Mouse (Mus musculus): ENCODE data around the gene Wdfy3. TPM values are rescaled to one million over a fixed set of nuclear protein-coding genes. Genes with fewer than 3 reads are reported as not detected.
"Not testable (repeated sequence)": the region's sequence is repeated elsewhere in the genome, so short reads cannot be mapped to it uniquely, and the experiment has no call there.

The Wdfy3 gene
- 10 to 100 TPM; 41.6 to 70.2 (median 56.0) TPM for total RNA-seq (2022)

GRCm38 (mm10) chr5:102069767-102070413, at the start of gene Wdfy3:
Wdfy3 (minus strand) TSS chr5:102069921.
- DNase-seq: peak; percentile 87

GRCm38 (mm10) chr5:102113009-102113408, 43.3 kb upstream of the Wdfy3 start:
- peak; percentile 32 for DNase-seq

DNA sequence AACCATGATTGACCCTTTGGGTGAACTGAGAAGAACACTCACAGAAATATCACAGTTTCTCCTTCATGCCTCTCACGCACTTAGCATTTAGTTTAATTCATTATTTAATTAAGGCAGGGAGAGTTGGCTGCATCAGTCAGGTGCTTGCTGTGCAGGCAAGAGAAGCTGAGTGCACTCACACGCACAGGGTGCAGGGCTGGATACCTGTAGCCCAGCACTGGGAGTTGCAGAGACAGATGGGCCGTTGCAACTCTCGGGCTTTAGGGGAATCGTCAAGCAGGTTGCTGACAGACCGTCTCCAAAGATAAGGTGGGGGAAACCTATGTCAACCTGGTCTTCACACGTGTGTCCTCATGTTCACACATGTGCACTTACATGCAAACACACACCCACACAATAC, 42.3 kb upstream of the Wdfy3 start:
- no peak for DNase-seq

- no peak for DNase-seq
Observed at GRCm38 (mm10) chr5:102110031-102110430, 40.3 kb upstream of the Wdfy3 start.

- no peak for DNase-seq
Observed at GRCm38 (mm10) chr5:102105919-102106318, 36.2 kb upstream of the Wdfy3 start.

DNA sequence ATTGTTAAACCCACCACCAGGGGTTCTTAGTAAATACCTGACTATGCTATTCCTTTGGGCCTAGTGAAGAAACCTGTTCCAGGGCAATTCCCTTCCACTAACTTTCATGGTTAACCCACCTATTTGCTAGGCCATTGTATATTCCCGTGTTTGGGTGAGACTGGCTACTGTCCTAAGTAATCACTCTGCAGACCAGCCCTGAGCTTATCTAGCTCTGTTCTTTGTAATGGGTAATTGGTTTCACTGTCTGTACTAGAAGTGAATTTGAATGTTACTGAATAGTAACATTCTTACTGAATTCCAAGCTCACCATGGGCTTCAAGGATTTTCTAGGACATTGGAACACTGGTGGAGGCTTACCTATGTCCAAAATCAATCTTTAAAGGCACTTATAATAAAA, 32.1 kb upstream of the Wdfy3 start:
- not testable (repeated sequence) for DNase-seq

DNA sequence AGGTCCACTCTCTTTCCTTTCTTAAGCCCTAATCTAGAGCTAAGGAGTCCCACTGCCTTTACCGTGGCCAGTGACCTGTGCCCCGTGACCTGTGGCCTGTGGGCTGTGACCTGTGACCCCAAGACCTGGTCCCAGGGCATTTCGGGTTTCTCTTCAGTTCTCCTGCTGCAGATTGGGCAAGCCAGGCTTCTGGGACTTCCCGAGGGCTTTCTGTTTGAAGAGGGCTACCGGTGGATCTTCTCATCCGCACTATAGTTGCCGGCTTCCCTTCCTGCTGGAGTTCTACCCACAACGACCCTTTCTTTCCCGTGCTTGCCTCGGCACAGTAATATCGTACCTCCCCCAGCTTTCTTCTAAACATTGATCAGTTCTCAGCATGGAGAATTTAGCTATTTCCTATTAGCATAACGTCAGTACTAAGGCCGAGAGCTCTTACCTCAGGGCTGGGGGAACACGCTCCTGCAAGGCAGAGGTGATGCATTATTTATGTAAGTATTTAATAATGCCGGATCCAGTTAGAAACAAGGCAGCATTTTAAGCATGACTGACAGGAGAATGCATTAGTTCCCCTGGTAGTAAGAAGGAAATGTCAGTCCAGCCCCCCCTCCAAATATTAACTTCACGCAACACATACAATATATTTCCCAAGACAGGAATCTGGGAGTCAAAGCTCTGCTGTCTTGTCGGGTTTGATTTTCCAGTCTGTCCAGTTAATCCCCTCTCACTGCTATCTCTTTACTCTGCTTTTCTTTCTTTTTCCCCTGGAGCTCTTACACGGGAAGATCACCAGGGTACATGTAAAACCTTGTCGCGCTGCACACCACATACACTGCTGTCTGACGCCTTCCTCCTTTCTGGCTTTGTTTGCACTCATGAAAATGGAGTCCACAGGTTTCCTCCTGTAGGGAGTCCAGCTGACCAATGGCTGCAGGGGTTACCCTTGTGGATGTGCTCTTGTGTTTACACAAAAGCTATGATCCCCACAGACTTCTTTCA, 30.8 kb upstream of the Wdfy3 start:
- no peak for DNase-seq

DNA sequence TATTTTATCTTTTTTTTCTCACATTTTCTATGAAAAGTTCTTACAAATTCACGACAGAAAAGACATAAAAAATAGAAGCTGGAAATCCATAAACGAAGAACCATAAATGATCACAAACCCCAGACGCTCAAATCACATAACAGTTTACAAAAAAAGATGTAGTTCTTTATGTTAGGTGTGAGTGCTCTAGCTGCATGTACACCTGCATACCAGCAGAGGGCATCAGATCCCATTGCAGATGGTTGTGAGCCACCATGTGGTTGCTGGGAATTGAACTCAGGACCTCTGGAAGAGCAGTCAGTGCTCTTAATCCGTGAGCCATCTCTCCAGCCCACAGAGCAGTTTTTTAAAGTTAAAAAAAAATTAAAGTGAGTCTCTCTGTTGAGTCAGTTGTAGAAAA, 25.9 kb upstream of the Wdfy3 start:
- DNase-seq: no peak

- DNase-seq: no peak
Observed at GRCm38 (mm10) chr5:102090686-102091085, 21.0 kb upstream of the Wdfy3 start.

DNA sequence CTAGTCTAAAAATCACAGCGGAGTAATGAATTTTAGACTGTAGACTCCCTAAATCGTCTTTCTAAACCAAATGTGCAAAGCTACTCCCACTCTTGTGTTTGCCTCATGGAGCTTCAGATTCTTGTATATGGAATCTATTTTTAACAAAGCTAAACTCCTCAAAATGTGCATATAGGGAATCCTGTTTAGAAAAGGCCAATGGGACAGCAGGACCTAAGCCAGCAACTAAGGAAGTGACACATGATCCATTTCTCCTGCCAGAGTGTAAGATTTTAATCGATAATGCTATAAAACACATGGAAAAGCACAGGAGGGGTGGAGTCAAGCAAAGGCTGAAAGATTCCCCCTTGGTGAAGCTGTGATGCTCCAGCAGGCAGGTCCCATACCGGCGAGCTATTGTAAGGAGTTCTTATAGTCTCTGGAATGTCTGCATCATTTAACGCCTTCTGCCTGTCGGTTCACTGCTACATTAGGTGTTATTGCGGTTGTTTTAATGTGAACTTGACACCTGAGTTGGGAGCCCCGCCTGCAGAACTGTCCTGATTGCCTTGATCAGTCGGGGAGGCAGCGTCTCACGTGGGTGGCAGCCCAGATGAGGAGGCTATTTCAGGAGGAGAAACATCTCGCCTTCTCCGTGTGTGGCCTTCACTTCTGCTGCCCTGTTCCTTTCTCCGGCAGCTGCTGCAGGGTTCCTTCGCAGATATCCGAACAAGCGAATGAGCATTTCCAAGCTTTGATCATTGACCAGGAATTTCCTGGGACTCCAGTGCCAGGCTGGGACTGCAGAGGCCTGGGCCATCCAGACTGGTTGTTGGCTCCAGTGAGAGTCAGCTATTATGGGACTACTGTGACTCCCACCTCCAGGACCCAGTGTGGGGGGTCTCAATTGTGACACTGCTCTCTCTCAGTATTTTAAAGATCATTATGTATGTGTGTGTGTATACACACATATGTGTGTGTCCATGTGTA, 15.3 kb upstream of the Wdfy3 start:
- DNase-seq: no peak

DNA sequence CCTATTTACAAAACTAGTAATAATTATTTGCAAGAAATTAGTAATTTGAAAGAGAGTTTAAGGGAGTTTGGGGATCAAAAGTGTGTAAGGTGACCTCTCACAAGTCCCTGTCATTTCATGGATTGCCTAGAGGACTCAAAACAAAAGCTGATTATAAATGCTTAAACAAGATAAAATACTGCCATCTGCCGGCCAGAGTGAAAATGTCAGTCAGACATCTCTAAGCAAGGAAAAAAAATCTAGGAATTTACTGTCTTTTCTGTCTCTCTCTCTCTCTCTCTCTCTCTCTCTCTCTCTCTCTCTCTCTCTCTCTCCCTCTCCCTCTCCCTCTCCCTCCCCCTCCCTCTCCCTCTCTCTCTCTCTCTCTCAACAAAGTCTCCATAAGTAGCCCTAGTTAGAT, 4.4 kb upstream of the Wdfy3 start:
- no peak for DNase-seq

DNA sequence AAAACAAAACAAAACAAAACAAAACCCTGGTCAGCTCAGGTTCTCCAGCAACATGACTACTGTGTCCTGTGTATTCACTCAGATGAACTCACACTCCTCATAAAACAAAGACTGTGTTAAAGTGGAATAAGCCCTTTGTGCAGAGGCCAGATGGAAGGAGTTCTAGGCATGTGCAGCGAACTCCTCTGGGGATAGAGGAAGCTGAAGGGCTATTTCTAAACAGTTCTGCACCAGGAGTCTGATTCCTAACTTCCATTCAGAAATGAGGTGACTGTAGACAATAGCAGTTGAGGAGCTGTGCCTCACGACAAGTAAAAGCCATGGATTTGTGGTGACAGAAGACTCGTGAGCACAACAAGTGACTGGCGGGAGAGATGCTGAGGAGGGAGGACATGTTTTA, 2.3 kb upstream of the Wdfy3 start:
- DNase-seq: no peak

DNA sequence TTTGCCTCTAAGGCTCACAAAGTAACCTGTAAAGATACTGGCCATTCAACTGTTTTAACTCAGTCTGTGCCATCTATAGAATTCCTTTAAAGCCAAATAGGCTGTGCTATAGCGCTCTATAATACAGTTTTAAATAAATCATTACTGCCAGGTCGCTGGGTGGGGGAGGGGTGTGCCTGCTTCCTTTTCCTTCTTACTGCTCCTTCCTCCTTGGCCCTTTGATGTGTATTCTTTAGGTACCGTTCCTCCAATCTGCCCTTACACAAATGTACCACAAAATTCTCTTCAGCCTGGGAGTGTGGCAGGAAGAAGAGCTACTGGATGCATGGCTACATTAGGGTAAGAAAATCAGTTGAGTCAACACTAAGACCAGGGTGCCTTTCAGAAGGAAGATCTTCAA, 1.5 kb upstream of the Wdfy3 start:
- DNase-seq: no peak

DNA sequence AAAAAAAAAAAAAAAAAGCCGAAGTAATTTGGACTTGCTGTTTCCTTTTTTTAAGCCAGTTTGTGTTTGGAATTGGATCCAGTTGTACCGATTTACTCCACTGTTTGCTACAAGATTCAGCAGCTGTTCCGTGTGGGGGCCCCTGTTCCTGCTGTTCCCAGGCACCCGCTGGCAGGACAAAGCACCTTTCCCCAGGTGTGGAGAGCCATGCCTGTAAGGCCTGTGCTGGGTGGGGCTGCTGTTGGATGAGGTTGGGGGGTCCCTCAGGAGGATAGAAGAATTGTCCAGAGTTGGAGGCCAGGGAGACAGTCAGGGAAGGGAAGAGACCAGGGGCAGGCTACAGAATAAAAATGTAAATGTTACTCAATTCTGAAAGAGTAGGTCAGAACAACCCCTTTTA, 1.1 kb upstream of the Wdfy3 start:
- no peak for DNase-seq

DNA sequence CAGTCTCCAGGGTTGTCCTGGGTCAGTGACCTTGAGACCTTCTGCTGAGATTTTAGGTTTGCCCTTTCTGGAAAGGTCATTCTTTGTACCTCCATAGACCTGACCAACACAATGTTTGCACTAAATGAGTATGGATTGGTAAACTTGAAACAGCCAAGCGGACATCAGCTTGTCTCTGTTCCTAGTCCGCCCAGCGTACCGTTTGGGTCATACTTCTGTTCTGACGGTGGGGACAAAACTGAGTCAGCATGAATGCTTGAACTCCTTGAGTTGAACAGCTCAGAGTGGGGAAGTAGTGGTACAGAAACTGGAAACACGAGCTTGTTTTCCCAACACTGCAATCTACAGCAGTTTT, 670 bp upstream of the Wdfy3 start:
- no peak for DNase-seq

- DNase-seq: no peak
Observed at GRCm38 (mm10) chr5:102069051-102069766, 512 bp downstream of the Wdfy3 start.

GRCm38 (mm10) chr5:102066458-102066857, 3.3 kb downstream of the Wdfy3 start:
- DNase-seq: no peak

DNA sequence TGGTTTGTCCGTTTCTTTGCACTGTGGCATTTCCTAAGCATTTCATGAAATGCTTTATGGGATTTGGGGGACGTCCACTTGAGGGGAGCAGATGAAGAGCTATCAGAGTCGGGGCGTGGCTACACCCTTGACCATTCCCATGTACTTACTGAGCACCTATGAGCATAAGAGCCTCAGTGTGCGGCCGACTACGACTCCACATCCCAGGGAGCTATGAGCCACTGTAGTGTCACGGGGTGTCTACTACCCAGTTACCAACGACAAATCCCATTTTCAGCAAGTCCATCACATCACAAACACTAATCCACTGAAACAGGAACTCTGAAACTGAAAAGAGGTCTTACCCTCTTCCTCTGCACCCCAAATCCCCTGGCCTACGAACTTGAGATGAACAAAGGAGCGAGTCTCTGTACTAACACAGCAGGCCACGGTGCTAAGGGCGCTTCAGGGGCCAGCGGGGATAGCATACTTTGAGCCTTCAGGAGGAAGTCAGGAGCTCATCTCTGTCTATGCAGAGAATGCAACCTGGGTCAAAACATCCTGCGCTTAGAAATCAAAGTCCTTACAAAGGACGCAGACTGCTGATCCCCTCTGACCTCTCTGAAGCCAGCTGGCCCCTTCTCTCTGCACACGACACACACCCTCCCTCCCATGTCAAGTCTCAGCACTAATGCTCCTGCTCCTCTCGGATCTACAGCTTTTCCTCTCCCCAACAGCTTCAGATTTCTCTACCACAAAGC, 6.5 kb downstream of the Wdfy3 start:
- DNase-seq: no peak

GRCm38 (mm10) chr5:102061816-102062215, 7.9 kb downstream of the Wdfy3 start:
- DNase-seq: no peak

GRCm38 (mm10) chr5:102055946-102056345, 13.8 kb downstream of the Wdfy3 start:
- DNase-seq: no peak

DNA sequence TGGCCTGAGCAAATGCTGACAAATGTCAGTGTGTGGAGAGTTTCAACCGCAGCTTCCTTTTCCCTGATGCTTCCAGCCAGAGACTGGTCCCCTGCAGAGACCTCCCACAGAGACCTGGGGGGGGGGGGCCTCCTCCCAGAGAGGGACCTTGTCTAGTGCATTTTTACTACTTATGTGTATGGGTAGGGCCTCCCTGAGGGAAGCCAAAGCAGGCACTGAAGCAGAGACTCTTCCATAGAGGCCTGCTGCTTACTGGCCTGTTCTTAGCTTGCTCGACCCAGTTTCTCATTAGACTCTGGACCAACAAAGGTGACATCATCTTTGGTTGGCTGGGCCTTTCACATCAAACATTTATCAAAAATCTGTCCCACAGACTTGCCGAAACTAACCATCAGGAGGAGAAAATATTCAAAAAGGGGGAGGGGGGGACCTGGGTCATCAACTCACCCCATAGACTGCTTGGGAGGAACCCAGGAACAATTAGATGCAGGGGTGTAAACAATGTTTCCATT, 14.5 kb downstream of the Wdfy3 start:
- DNase-seq: no peak

Data from adrenal gland, adult 8-10 months (tissue).